Mouse (Mus musculus) lung, postnatal 0 days (tissue): Measurements from ENCODE around the gene Nupl1.

Experiments
- CTCF ChIP-seq: IDR thresholded peaks from 2 replicates; pipeline ENCODE4 v1.5.1; 2016; ENCODE audit warnings: antibody characterized with exemption, mild to moderate bottlenecking
- EP300 ChIP-seq: IDR thresholded peaks from 2 replicates; pipeline ENCODE4 v1.6.1; 2016; ENCODE audit warnings: antibody characterized with exemption, mild to moderate bottlenecking, control low read depth

DNA sequence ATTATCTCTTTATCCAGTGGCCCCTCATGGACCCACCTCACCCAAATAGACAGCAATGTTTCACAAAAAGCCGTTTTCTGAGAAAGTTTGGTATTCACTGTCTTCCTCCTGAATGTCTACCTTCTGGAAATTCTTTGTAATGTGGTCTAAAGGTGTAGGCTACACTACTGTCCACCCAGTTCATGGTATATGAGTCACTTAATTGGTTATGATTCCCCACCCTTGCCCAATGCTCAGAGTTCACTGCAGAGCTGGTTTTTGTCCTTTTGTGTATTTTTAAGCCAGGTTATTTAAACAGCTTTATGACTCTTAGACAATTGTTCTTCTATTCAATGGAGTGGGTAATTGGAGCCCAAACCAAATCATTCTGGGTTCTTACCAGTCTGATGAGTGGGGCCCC is 35.1 kb downstream of the Nupl1 start:
- no peak for TF ChIP-seq CTCF
- no peak for TF ChIP-seq EP300
